Mouse (Mus musculus): ENCODE data around the gene Mylk. TPM values are rescaled to one million over a fixed set of nuclear protein-coding genes. Genes with fewer than 3 reads are reported as not detected.

Gene Mylk
- polyA plus RNA-seq, 1 experiment from 2014 or later: 8.5 TPM

DNA sequence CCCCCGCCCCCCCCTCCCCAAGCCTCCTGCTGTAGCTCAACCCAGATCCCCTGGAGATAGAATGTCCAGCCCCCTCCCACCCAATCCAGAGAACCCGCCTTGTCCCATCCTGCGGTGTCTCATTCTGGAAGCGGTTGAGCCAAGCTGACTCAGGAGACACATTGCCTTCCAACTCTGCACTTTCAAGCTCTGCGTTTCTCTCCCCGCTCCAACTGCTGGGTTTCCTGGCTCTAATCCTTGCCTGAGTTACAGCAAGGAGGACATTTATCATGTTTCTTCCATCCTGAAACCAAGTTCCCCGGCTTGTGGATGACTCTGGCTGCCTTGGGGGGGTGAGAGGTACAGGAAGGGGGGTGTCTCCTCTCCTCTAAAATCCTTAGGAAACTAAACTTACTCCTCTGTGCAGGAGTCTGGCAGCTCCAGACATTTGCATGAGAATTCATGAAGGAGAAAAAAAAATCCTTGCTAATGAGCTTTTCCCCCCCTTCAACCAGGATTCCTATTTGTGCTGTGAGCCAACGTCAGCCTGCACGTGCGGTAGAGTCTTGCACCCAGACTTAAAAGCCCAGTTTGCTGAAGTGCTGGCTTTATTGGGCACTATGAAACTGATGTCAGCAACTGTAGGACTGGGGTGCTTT is 256.0 kb downstream of the Mylk start:
- Histone ChIP-seq H3K9me3 (replicated peaks) (no peaks in the 10 kb centered on the region), H3K27me3 (ENCODE audit: low read depth, poor library complexity, severe bottlenecking) (peaks cover 10% of the 10 kb centered on the region), H3K4me3 (peak overlapping the region; percentile 22), H3K4me1 (peaks cover 16% of the 10 kb centered on the region), H3K36me3 (no peaks in the 10 kb centered on the region), H3K27ac (replicated peaks) (0 out of 2 replicates have a peak overlapping the region, but pooled peaks have one; percentile 30)
- no peak for DNase-seq (ENCODE audit: low spot score)
- 10% methylated on average over 10 of the region's 10 CpGs for WGBS

DNA sequence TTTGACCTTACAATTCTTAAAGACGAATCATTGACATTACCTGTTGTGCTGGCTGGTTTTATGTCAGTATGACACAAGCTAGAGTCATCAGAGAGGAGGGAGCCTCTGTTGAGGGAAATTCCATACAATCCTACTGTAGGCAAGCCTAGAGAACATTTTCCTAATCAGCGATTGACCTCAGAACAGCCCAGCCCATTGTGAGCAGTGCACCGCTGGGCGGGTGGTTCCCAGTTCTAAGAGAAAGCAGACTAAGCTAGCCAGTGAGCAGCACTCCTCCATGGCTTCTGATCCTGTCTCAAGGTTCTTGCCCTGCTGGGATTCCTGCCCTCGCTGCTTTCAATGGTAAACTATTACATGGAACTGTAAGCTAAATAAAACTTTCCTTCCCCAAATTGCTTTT is 259.3 kb downstream of the Mylk start:
- Histone ChIP-seq H3K27ac (replicated peaks) (no peak overlapping the region), H3K4me3 (no peak overlapping the region), H3K4me1 (peaks cover 16% of the 10 kb centered on the region), H3K9me3 (replicated peaks) (no peaks in the 10 kb centered on the region), H3K27me3 (ENCODE audit: low read depth, poor library complexity, severe bottlenecking) (peaks cover 5% of the 10 kb centered on the region; the same call in 1 of the 2 replicates), H3K36me3 (no peaks in the 10 kb centered on the region)
- WGBS: 78% methylated on average over 5 of the region's 5 CpGs
- no peak for DNase-seq (ENCODE audit: low spot score)

GRCm38 (mm10) chr16:35004756-35005155 is 259.7 kb downstream of the Mylk start:
- Histone ChIP-seq H3K4me3 (no peak overlapping the region), H3K36me3 (no peaks in the 10 kb centered on the region), H3K27me3 (ENCODE audit: low read depth, poor library complexity, severe bottlenecking) (peaks cover 5% of the 10 kb centered on the region; the same call in 1 of the 2 replicates), H3K27ac (replicated peaks) (no peak overlapping the region), H3K4me1 (peaks cover 16% of the 10 kb centered on the region), H3K9me3 (replicated peaks) (no peaks in the 10 kb centered on the region)
- no peak for DNase-seq (ENCODE audit: low spot score)
- 94% methylated on average over 2 of the region's 2 CpGs for WGBS

DNA sequence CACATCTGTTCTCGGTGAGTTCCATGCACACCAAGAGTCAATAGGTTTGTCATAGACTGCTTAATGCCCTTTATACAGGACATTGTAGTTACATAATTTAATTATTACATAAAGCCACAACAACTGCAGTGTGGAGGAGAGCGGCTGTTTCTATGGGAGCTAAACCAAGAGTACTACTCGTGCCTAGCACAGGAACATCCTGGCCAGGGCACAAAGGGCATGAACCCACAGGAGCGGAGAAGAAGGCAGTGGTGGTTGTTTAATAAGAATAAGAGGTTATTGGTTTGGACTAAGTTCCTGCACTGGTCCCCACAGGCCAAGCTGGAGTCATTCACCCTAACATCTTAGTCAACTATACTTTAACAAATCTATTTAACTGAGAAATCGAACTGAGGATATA is 261.2 kb downstream of the Mylk start:
- H3K4me3 ChIP-seq: no peak overlapping the region
- WGBS: 93% methylated on average over 5 of the region's 5 CpGs
- no peaks in the 10 kb centered on the region for H3K36me3 ChIP-seq
- H3K4me1 ChIP-seq: peaks cover 3% of the 10 kb centered on the region
- no peak overlapping the region for H3K27ac ChIP-seq (replicated peaks)
- H3K27me3 ChIP-seq (ENCODE audit: low read depth, poor library complexity, severe bottlenecking): no peaks in the 10 kb centered on the region
- DNase-seq (ENCODE audit: low spot score): no peak
- no peaks in the 10 kb centered on the region for H3K9me3 ChIP-seq (replicated peaks)

- no peak for DNase-seq (ENCODE audit: low spot score)
- 69% methylated on average over 1 of the region's 1 CpGs for WGBS
- H3K27me3 ChIP-seq (ENCODE audit: low read depth, poor library complexity, severe bottlenecking): no peaks in the 10 kb centered on the region
- no peaks in the 10 kb centered on the region for H3K9me3 ChIP-seq (replicated peaks)
- no peaks in the 10 kb centered on the region for H3K4me1 ChIP-seq
- no peak overlapping the region for H3K27ac ChIP-seq (replicated peaks)
- H3K4me3 ChIP-seq: no peak overlapping the region
- H3K36me3 ChIP-seq: no peaks in the 10 kb centered on the region
Observed at GRCm38 (mm10) chr16:35007361-35007760, 262.4 kb downstream of the Mylk start.

- no peak for DNase-seq (ENCODE audit: low spot score)
- Histone ChIP-seq H3K27ac (replicated peaks) (no peak overlapping the region), H3K9me3 (replicated peaks) (no peaks in the 10 kb centered on the region), H3K27me3 (ENCODE audit: low read depth, poor library complexity, severe bottlenecking) (no peaks in the 10 kb centered on the region), H3K4me3 (no peak overlapping the region), H3K36me3 (no peaks in the 10 kb centered on the region), H3K4me1 (no peaks in the 10 kb centered on the region)
Observed at GRCm38 (mm10) chr16:35008447-35008846, 263.4 kb downstream of the Mylk start.

DNA sequence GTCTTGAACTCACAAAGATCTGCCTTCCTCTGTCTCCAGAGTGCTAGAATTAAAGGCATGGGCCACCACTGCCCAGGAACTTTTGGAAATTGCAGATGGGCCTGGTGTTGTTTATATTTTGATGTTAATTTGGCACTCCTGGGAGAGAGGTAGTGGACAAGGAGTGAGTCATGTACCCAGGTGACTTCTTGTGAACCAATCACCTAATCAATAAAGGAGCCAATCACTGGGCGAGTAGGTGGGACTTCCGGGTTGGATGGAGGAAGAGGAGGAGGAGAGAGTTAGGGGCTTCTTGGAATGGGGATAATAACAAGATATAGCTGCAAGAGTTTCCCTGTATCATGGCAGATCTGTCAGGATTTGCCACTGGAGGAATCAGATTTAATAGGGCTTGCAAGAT is 268.5 kb downstream of the Mylk start:
- H3K4me1 ChIP-seq: no peaks in the 10 kb centered on the region
- 85% methylated on average over 2 of the region's 2 CpGs for WGBS
- DNase-seq (ENCODE audit: low spot score): no peak
- no peaks in the 10 kb centered on the region for H3K36me3 ChIP-seq
- H3K9me3 ChIP-seq (replicated peaks): 0 out of 2 replicates have a peak, but pooled peaks cover 5% of the 10 kb centered on the region
- peaks cover 12% of the 10 kb centered on the region for H3K27me3 ChIP-seq (ENCODE audit: low read depth, poor library complexity, severe bottlenecking)
- no peak overlapping the region for H3K4me3 ChIP-seq
- no peak overlapping the region for H3K27ac ChIP-seq (replicated peaks)

DNA sequence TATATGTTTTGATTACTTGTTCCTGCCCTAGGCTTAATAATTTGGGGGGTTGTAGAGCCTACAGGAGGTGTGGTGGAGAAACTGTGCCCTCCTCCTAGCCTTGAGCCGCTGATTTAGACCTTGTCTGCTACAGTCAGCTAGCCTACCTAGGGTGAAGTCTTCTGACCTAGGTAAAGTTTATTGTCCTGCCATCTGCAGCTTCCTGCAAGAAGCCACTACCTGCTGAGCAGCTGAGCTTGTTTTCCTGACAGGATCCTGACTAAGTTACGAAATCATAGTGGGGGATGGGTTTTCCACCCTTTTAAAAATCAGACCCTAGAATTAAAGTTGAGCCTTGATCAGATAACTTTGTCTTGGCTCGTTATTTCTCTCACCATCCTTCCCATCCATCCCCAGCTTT is 271.5 kb downstream of the Mylk start:
- H3K4me3 ChIP-seq: no peak overlapping the region
- H3K27me3 ChIP-seq (ENCODE audit: low read depth, poor library complexity, severe bottlenecking): peaks cover 39% of the 10 kb centered on the region
- H3K4me1 ChIP-seq: no peaks in the 10 kb centered on the region
- no peak for DNase-seq (ENCODE audit: low spot score)
- 72% methylated on average over 3 of the region's 3 CpGs for WGBS
- H3K9me3 ChIP-seq (replicated peaks): 0 out of 2 replicates have a peak, but pooled peaks cover 5% of the 10 kb centered on the region
- H3K27ac ChIP-seq (replicated peaks): no peak overlapping the region
- no peaks in the 10 kb centered on the region for H3K36me3 ChIP-seq

GRCm38 (mm10) chr16:35018470-35018974 is 273.5 kb downstream of the Mylk start:
- WGBS: 86% methylated on average over 1 of the region's 1 CpGs
- Histone ChIP-seq H3K9me3 (replicated peaks) (0 out of 2 replicates have a peak, but pooled peaks cover 5% of the 10 kb centered on the region), H3K27me3 (ENCODE audit: low read depth, poor library complexity, severe bottlenecking) (peaks cover 39% of the 10 kb centered on the region), H3K4me3 (no peak overlapping the region), H3K4me1 (peaks cover 3% of the 10 kb centered on the region; the same call in 1 of the 2 replicates), H3K27ac (replicated peaks) (no peak overlapping the region), H3K36me3 (no peaks in the 10 kb centered on the region)
- DNase-seq (ENCODE audit: low spot score): no peak

DNA sequence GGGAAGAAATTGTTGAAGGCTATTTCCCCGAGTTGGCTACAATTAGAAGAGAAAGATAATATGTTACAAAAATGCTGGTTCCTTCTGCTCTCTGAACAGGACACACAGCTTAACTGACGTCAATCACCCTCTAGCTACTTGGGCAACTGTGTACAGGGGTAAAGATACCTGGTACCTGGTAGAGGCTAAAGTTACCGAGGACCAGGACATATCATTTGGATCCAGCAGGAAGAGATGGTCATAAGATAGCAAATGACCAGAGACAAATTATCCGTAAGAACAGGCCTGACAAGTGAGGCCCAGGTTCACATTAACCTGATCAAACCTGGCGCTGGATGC is 276.9 kb downstream of the Mylk start:
- Histone ChIP-seq H3K36me3 (peaks cover 18% of the 10 kb centered on the region), H3K27ac (replicated peaks) (peak overlapping the region; percentile 92), H3K4me3 (peak overlapping the region; percentile 86), H3K27me3 (ENCODE audit: low read depth, poor library complexity, severe bottlenecking) (peaks cover 39% of the 10 kb centered on the region), H3K4me1 (peaks cover 7% of the 10 kb centered on the region; the same call in 1 of the 2 replicates), H3K9me3 (replicated peaks) (no peaks in the 10 kb centered on the region)
- 56% methylated on average over 5 of the region's 5 CpGs for WGBS
- no peak for DNase-seq (ENCODE audit: low spot score)

DNA sequence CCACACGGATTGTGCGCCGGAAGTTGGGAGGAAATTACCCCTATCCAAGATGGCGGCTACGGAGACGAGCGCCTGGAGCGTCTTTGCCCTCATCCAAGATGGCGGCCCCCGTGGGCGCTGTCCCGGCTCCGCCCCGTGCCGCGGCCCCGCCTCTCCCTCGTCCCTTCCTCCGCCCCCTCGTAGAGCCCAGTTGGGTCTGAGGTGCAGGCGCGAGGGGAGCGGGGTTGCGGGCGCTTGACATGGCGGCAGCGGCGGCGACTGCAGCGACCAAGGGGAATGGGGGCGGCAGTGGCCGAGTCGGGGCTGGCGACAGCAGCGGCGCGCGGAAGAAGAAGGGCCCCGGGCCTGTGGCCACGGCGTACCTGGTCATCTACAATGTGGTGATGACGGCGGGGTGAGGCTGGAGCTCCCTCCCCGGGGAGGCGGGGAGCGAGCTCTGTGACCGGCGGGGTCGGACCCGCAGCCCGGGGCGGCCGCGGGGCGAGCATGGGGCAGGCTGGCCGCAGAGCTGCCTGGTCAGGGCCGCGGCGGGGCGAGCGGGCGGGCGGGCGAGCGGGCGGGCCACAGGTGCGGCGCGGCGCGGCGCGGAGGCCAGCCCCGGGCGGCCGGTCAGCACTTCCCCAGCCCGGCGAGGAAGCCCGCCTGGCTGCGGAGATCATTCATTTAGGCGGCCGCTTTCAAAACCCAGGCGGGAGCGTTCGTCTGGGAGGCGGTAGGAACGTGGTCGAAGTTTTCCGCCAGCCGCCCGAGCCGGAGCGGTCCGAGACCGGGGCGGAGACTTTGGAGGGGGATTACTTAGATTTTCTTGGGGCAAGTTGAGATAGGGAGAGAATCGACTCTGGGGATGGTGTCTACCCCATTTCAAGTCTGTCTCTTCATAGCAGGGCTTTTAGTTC is 277.5 kb downstream of the Mylk start, which contains the start of gene Hacd2:
Hacd2 (plus strand) TSS at position 187 of the 896 bp plus-strand sequence.
- Histone ChIP-seq H3K36me3 (peaks cover 23% of the 10 kb centered on the region), H3K4me1 (peaks cover 7% of the 10 kb centered on the region; the same call in 1 of the 2 replicates), H3K27me3 (ENCODE audit: low read depth, poor library complexity, severe bottlenecking) (peaks cover 37% of the 10 kb centered on the region), H3K27ac (replicated peaks) (peak within 1 kb of the TSS; percentile 92), H3K9me3 (replicated peaks) (no peaks in the 10 kb centered on the region), H3K4me3 (peak within 1 kb of the TSS; percentile 86)
- under 1% methylated on average over 79 of the region's 97 CpGs for WGBS
- DNase-seq (ENCODE audit: low spot score): peak; percentile 96

DNA sequence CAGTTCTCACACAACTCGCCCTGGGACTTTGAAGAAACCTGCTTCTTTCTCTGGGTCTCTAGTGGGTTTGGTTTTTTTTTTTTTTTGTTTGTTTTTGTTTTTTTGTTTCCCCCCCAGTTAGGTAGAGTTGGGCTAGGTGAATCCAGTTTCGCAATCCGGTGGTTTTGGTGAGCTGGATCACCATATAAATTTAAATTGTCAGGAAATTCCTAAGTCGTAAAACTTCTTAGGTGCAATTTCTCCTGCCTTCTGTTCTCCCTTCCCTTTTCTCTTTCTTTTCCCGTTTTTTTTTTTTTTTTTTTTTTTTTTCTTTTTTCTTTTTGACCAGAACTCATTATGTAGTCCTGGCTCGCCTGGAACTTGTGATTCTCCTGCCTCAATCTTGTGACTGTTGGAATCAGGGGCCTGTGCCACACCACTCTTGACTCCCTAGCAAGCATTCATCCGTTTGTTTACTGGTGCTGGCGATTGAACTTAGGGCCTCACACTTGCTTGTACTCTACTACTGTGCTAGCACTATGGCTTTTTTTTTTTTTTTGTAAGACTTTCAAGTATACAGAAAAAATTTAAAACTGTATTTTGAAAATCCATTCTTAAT is 278.2 kb downstream of the Mylk start:
- Histone ChIP-seq H3K4me3 (peak overlapping the region; percentile 86), H3K36me3 (peaks cover 24% of the 10 kb centered on the region), H3K27me3 (ENCODE audit: low read depth, poor library complexity, severe bottlenecking) (peaks cover 30% of the 10 kb centered on the region), H3K9me3 (replicated peaks) (no peaks in the 10 kb centered on the region), H3K4me1 (peaks cover 7% of the 10 kb centered on the region; the same call in 1 of the 2 replicates), H3K27ac (replicated peaks) (peak overlapping the region; percentile 92)
- WGBS: 4% methylated on average over 8 of the region's 8 CpGs
- DNase-seq (ENCODE audit: low spot score): no peak

All from midbrain, embryonic 10.5 days (tissue).